Mouse (Mus musculus) megakaryocyte, embryonic 14.5 days (primary cell): ENCODE results near the gene Fgd5.

Experiments
- FLI1 ChIP-seq: IDR thresholded peaks from 2 replicates; pipeline ENCODE4 v1.6.1; 2012; ENCODE audit warnings: low read length, inconsistent platforms, mixed read lengths
- GATA1 ChIP-seq: IDR thresholded peaks from 3 replicates; pipeline ENCODE4 v1.6.1; 2012; ENCODE audit warnings: mixed read lengths, low read length, inconsistent platforms, borderline replicate concordance

- no peak for TF ChIP-seq GATA1
- no peak for TF ChIP-seq FLI1
These were observed 115.2 kb downstream of the Fgd5 start for GRCm38 (mm10) chr6:92093869-92094268.
